Mouse (Mus musculus): ENCODE data around the gene Gaa.
A peak's percentile ranks its signal among the peaks of the same experiment; 100 is the strongest.
"Not testable (repeated sequence)": the region's sequence is repeated elsewhere in the genome, so short reads cannot be mapped to it uniquely, and the experiment has no call there.

Gene Gaa

DNA sequence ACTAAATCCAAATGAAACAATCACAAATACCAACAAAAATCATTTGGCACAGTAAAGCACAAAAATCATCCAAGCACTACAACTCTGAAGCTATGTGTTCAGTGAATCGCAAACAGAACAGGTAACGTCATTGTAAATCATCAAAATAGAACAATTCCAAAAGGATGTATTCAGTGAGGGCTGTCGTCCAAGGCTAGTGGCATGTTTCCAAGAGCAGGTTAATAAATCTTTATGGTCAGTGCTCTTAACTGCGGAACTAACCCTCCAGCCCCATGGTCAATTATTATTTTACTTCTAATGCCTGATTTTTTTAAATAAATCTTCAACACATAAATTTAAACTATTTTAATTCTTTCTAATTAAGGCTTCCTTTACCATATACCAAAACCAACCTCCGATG, 11.1 kb upstream of the Gaa start:
- DNase-seq = not testable (repeated sequence)

DNA sequence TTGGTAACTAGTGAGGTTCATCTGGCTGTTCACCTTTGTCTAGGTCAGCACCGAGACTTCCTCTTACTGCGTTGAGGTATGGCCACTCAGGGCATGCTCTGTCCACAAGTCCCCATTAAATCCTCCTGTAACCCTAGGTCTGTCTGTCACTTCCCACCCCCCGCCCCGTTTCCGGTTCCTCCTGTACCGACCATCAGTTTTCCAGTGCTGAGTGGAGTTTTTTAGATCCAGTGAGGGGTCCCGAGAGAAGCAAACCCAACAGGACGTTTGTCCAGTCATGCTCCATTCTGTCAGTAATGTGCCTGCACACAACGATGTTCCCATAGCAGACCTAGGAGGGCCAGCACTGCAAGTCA, 9.5 kb upstream of the Gaa start:
- DNase-seq = no peak

DNA sequence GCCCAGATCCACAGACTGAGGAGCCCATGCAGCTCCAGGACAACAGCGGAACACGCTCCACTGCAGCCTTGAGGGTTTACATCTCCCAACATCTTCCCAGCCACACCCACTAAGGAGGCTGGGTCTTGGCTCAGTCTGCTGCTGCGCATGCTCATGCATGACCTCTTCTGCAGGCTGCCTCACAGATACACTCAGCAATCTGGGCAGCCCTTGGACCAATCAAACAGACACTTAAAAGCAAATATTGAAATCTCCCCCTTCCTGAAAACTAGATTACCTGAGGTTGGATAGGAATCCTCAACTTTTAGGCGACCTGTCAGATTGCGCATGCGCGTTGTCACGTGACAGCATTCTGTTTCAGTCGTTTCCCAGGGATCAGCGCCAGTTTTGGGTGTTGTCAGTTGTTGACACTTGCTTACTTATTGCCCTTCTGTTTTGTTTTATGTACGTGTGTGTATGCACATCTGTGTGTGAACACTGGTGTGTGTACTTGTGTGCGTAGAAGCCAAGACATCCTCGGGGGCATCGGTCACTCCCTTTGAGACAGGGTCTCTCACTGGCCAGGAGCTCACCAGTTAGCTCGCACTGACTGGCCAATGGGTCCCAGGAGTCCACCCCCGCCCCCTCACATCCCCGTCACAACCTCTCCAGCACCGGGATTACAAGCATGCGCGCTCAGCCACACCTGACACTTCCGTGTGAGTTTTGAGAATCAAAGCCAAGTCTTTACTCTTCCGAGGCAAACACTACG, 8.9 kb upstream of the Gaa start:
- peak; percentile 74 to 79 for DNase-seq

DNA sequence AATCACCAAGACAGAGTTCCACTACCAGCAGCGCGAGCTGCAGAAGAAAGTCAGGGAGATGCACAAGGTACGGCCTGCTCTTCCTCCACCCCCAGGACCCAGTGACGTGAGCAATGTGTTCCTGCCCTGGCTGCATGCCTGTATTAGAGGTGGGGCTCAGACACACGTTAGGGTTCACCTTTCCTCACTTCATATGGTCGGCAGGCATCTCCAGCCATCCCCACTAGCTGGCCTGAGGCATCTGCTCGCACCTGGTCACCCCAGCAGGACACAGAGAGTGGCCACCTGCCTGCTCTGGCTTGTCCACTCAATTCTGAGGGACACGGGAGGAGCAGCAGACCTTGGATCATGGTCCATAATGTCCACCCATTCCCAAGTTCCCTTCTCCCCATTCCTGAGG, 7.7 kb upstream of the Gaa start:
- DNase-seq = no peak

DNA sequence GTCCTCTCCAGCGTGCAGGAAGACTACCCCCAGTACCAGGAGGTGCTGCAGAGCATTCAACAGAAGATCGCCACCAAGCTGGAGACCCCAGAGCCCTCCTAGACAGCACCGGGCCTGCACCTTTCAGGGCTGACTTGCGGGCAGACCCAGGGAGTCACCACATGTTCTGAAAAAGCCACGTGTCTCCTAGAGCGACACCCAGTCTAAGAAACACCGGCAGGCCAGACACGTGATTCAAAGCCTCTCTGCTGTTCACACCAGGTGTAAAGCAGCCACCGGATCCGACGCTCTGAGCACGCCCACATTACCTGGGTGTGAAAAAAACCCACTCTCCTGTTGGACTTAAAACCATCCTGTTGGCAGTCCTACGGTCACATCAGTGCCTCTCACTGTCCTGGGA, 3.3 kb upstream of the Gaa start:
- DNase-seq = no peak

DNA sequence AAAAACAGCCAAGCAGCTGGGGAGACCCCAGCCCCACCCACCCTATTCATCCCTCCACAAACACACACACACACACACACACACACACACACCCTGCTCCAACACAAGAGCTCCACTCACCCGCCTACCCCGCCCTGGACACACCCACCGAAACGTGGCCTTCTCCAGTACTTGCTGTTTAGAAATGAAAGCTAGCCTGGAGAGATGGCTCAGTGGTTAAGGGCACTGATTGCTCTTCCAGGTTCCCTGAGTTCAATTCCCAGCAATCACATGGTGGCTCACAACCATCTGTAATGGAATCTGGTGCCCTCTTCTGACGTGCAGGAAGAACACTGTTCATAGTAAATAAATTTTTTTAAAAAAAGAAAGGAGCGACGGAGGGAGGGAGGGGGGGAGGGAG, 1.9 kb upstream of the Gaa start:
- no peak for DNase-seq

DNA sequence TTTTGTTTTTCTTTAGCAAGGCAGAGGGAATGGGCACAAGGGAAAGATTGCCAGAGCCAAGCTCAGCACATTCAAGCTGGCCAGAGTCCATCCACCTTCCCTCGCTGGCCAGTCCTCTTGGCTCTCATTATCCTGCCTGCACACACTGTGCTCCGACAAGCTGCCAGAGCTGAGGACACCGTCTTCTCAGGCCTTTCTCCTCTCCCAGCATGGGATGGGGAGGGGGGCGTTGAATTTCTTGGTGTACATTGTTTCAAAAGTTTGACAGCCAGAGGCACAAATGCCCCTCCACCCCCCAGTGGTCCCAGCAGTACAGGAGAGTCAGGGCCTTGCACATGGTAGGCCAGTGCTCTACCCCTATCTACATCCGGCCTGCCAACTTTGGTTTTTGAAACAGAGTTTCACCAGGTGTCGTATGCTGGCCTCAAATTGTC, 429 bp upstream of the Gaa start:
- peak; percentile 91 to 93 for DNase-seq

DNA sequence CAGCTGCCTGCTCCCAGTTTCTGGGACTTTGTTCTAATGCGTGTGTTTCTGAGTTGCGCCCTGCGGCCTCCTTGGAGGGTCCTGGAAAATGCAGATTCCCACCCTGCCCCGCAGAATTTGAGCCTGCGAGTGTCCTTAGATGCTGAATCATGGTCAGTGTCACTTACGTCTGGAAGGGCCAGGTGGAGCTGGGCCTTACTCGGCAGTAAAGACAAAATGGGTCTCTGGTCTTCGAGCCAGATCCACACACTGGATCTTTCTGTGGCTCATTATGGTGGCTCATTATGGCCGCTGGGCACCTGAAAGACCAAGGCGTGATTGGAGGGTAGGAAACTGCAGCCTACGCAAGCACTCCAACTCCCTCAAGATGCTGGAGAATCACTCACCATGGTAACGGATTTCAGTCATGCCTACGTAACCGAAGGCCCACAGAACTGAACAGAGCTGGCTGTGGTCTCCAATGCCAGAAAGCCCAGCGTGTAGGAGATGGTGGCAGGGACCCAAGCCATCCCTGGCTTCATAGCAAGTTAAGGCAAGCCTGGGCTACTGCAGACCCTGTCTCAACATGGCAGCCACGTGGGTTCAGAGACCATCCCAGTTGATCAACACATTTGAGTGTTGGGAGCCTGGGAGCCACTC, 989 bp downstream of the Gaa start:
- DNase-seq = peak; percentile 59 to 66

DNA sequence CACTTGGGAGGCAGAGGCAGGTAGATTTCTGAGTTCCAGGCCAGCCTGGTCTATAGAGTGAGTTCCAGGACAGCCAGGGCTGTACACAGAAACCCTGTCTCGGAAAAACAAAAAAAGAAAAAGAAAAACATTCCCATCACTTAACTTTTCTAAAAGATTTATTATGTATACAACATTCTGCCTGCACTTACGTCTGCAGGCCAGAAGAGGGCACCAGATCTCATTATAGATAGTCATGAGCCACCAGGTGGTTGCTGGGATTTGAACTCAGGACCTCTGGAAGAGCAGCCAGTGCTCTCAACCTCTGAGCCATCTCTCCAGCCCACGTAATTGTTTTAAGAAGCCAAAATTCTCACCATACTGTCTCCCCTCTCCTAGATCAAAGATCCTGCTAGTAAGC, 4.8 kb downstream of the Gaa start:
- DNase-seq = not testable (repeated sequence)

DNA sequence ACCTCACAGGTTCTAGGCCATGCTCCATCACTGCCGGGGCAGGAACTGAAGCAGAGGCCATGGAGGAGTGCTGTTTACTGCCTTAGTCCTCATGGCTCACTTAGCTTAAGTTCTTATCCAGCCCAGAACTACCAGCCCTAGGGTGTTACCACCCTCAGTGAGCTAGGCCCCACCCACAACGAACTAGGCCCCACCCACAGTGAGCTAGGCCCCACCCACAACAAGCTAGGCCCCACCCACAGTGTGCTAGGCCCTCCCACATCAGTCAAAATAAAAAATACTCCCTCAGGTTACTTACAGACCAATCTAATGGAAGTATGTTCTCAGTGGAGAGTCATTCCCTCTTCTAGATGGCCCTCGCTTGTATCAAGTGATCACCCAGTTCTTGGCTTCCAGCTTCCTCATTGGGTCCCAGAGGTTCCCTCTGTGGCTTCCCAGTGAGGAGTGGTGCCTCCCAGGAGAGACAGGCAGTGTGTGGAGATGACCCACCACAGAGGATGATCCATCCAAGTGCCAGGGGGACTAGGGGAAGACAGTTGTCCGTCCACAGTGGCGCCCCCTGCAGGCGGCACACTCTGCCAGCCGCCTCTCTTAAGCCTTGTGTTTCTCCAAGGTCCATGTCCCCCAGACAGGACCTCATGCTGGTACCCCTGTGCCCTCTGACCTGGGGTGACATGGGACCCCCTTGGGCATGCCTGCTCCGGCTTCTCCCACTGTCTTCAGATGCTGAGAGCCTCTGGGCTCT, 5.7 kb downstream of the Gaa start:
- DNase-seq = peak in 1 of 2 experiments; percentile 56

DNA sequence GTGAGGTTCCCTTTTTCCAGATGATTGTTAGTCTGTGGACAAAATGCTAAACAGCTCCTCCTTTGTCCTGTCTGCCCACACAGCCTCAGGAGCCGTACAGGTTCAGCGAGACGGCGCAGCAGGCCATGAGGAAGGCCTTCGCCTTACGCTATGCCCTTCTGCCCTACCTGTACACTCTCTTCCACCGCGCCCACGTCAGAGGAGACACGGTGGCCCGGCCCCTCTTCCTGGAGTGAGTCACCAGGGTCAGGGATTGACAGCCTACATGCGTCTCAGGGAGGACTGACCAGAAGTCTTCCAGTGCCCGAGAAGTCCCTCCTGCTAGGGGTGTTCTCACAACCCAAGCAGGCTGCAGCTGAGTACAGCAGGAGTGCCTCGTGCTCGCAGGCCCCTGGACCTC, 13.3 kb downstream of the Gaa start:
- no peak for DNase-seq

DNA sequence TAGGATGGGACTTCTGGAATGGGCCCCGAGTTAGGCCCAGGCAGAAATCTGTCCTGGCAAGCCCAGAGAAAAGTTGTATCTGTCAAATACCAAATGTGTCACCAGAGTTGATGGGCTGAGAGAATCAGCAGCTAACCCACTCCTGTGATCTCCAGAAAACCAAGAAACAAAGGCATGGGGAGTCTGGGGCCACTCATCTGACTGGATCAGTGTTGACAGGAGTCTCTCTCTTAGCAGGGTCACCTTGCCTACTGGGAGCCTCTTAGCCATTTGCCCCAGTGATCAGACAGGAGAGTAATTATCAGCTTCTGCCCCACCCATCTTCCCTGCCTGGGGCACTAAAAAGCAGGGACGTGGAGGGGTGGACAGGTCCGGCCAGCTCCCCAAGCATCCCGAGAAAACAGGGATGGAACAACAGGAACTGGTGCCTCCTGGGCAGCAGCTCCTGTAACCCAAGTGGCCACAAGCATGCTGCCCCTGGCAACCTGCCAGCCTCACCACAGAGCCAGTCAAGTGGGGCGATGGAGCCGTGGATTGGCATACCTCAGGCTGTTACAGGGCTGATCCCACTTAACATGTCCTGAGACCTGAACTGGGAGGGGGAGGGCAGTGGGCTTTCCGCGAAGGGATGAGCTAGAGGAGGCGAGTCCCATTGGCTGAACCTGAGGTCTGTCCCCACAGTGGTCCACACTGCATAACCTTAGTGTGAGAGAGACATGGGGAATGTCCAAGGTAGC, 18.3 kb downstream of the Gaa start:
- peak; percentile 62 to 63 for DNase-seq

DNA sequence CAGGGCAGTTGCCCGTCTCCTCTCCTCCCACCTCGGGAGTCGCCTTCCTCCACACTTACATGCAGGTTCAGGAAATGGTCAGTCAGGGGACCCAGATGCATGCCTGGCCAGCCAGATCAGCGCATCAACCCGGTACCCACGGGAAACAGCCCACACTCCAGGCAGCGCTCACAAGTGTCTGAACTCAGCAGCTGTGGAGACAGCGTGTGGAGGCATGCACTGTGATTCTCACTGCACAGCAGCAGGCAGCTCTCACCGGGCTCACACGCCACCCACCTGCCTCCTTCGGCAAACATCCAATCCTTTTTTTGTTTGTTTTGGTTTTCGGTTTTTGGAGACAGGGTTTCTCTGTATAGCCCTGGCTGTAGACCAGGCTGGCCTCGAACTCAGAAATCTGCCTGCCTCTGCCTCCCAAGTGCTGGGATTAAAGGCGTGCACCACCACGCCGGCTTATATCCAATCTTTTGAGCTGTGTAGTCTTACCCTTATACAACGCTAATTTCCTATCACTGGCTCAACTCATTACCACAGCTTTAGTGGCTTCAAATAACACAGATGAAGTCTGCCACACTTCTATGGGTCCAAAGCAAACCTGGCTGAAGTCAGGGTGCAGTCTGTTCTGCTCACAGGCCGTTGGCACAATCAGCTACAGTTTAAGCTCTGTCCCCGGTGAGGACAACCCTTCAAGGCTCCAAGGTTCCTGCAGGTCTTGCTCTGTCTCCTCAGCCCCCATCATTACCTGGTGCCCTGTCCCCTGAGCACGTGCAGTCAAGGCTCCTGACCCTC, 19.7 kb downstream of the Gaa start:
- DNase-seq = peak; percentile 49 to 61

DNA sequence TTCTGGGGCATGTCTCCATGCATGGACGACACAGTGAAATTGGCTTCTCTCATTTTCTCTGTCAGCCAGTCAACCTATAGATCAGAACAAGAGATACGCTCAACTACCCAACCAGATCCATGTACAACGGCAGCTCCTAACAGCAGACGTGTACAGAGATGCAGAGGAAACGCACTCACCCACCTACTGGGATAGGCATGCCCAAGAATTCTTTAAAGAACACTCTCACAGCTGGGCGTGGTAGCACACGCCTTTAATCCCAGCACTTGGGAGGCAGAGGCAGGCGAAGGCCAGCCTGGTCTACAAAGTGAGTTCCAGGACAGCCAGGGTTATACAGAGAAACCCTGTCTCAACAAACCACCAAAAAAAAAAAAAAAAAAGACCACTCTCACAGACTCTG, 25.2 kb downstream of the Gaa start:
- DNase-seq = not testable (repeated sequence)

DNA sequence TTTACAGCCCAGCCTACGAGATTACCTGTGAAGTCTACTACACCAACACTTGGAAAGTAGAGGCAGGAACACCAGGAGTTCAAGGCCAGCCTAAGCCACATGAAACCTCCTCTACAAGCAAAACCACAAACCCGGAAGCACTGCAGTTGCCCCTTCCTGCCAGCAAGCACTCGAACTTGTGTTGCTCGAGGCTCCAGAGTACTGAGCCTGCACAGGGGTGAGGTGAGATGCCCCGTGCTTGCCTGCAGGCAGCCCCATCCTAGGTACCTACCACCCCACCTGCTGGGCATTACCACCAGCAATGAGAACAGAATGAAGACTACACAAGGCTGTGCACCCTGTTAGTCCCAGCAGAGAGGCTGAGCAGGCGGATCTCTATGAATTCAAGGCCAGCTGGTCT, 30.3 kb downstream of the Gaa start:
- DNase-seq = no peak

DNA sequence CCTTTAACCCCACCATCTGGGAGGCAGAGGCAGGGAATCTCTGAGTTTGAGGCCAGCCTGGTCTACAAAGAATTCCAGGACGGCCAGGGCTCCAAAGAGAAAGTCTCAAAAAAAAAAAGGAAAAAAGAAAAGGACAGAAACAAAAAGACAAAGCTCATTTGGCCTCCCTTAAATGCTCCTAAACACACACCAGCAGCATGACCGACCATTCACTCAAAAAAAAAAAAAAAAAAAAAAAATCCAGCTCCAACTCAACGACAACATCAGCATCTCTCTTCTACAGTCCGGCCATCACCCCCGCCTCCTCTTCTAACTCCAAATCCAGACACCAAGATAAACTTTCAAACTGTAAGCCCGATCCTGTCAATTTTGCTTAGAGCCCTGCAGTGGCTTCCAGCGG, 31.2 kb downstream of the Gaa start:
- no peak for DNase-seq

DNA sequence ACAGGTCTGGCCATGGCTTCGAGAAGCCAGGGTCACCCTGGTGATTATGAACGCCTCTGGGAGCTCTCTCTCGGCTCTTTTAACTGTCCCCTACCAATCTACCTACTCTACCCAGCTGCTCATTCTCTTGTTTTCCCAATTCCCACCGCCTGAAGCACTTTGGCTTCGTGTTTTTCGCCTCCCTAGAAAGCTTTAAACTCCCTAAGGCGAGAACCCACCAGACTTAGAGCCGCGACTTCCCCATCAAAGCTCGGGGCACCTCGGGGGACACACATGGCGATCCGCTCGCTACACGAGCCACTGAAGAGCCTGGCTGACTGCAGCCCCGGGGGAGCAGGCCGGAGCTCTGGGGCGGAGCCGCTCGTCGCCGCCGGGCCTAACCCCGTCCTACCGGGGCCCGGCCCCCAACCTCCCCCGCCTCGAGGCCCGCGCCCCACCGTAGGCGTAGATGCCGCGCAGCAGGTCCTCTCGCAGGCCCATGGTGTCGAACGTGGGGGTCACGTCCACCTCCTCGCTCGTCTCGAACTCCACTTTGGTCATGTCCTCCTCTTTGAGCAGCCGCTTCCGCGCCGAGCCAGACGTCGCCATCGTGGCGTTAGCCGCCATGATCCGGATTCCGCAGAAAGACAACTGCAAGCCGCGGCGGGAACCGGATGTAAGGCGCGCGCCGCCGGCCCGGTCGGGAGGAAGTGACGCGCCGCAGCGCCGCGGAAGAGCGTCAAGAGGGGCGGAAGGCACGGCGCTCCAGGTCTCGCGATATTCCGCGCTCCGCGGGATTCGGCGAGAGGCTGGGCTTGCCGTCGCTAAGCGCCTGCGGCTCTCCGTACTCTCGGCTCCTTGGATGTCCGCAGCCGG, 31.9 kb downstream of the Gaa start, which contains the start of gene Eif4a3:
TSS of gene Eif4a3 (minus strand) at position 699 of the 855 bp plus-strand sequence.
- peak; percentile 99 for DNase-seq

DNA sequence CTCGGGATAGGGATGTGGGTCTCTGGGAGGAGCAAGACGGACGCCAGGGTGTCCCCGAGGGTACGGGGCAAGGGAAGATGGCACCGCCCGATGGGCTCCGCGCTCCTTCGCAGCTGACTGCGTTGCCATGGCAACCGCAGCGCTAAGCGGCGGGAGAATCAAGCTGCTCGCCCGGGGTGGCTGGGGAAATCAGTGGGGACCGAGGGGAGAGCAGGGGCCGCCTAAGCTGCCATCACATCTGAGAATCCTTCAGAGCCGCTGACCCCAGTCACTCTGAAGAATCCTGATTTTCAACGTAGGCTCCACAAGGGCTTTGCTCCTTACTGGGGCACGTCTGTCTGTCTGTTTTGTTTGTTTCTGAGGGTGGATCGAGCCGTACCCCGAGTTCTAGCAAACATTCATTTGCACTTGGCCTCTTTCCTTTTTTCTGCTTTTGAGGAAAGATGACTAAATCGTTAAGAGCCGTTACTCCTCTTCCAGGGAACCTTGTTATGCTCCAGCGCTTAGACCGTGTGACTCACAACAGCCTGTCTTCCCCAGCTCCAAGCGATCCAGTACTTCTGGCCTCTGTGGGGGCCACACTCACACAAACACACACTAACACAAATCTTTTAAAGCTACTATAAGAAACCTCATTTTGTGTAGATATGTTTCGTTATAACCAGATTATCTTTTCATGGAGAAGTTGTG, 32.7 kb downstream of the Gaa start:
- DNase-seq = no peak

DNA sequence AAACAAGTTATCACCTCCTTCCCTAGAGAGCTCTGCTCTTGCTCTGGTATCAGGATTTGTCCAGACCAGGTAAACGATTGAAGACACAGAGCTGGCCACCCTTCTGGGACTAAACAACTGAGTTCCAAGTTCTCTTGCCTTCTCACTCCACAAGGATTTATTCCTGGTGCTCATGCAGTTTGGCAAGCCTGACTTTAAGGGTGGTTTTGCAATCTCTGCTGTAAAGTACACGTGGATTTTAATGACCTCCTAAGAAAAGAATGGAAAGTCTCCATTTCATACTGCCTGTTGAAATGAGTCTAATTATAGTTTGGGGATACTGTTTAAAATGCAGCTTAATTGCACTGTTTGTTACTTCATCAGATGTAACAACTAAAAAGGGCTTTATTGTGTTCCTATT, 33.3 kb downstream of the Gaa start:
- DNase-seq = no peak

DNA sequence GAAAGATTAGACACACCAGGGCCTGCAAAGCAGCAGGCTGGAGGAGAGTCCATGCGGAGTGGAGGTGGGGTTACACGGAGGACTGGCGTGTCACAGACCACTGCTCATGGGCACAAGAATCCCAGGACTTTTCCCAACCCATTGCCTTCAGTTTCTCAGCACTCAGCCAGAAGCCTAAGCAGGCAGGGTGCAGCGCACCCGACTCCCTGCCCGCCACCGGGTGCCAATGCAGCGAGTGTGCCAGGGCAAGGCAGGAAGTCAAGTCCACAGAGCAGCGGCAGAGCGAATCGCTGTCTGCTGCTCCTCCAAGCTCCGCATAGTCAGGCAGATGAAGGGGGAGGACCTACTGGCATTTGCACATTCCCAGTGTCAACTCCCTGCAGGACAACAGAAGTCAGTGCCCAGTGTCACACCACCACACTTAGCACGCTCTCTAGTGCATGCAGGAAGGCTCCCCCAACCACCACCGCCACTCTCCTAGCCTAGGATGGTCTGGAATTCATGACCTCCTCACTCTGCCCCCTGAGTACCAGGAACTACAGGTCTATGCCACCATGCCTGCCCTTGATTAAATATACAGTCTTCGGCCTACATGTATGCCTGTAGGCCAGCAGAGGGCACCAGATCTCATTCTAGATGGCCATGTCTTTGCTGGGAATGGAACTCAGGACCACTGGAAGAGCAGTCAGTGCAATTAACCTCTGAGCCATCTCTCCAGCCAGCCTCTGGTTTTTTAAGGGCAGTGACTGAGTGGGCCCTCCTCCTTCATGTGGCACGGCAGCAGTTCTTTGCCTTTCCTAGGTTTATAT, 37.4 kb downstream of the Gaa start:
- DNase-seq = peak; percentile 80
